Mouse (Mus musculus): ENCODE measurements around the gene Rin2. TPM values are rescaled to one million over a fixed set of nuclear protein-coding genes. Genes with fewer than 3 reads are reported as not detected.
A peak's percentile ranks its signal among the peaks of the same experiment; 100 is the strongest.

Rin2 gene
- polyA plus RNA-seq, 1 experiment, result 12.3 TPM

GRCm38 (mm10) chr2:145755864-145756822, 81.1 kb downstream of the Rin2 start:
- no peak for TF ChIP-seq POLR2A (IDR thresholded peaks at IDR 0.05; ENCODE audit: borderline replicate concordance, insufficient read depth, low read length)
- no peak for TF ChIP-seq CTCF (IDR thresholded peaks at IDR 0.05; ENCODE audit: borderline replicate concordance, insufficient read depth, low read depth, low read length)
- no peak for DNase-seq
- Histone ChIP-seq H3K27ac (ENCODE audit: insufficient read depth, low read length) (no peak overlapping the region), H3K4me3 (replicated peaks; ENCODE audit: insufficient read depth, low read depth, low read length) (no peak overlapping the region), H3K4me1 (ENCODE audit: control insufficient read depth, insufficient read depth, low read length) (no peaks in the 10 kb centered on the region), H3K27me3 (ENCODE audit: control insufficient read depth, insufficient read depth, low read length) (no peaks in the 10 kb centered on the region)
- 72% methylated on average over 12 of the region's 12 CpGs for WGBS

GRCm38 (mm10) chr2:145760121-145760520, 85.1 kb downstream of the Rin2 start:
- no peaks in the 10 kb centered on the region for H3K27me3 ChIP-seq (ENCODE audit: control insufficient read depth, insufficient read depth, low read length)
- DNase-seq, result no peak
- no peak for TF ChIP-seq POLR2A (IDR thresholded peaks at IDR 0.05; ENCODE audit: borderline replicate concordance, insufficient read depth, low read length)
- TF ChIP-seq CTCF (IDR thresholded peaks at IDR 0.05; ENCODE audit: borderline replicate concordance, insufficient read depth, low read depth, low read length), result no peak
- H3K27ac ChIP-seq (ENCODE audit: insufficient read depth, low read length), result no peak overlapping the region
- 65% methylated on average over 3 of the region's 3 CpGs for WGBS
- no peak overlapping the region for H3K4me3 ChIP-seq (replicated peaks; ENCODE audit: insufficient read depth, low read depth, low read length)
- H3K4me1 ChIP-seq (ENCODE audit: control insufficient read depth, insufficient read depth, low read length), result no peaks in the 10 kb centered on the region

- no peak for DNase-seq
- Histone ChIP-seq H3K27me3 (ENCODE audit: control insufficient read depth, insufficient read depth, low read length) (no peaks in the 10 kb centered on the region), H3K27ac (ENCODE audit: insufficient read depth, low read length) (no peak overlapping the region), H3K4me1 (ENCODE audit: control insufficient read depth, insufficient read depth, low read length) (no peaks in the 10 kb centered on the region), H3K4me3 (replicated peaks; ENCODE audit: insufficient read depth, low read depth, low read length) (no peak overlapping the region)
- TF ChIP-seq POLR2A (IDR thresholded peaks at IDR 0.05; ENCODE audit: borderline replicate concordance, insufficient read depth, low read length) (no peak), CTCF (IDR thresholded peaks at IDR 0.05; ENCODE audit: borderline replicate concordance, insufficient read depth, low read depth, low read length) (no peak)
Observed at GRCm38 (mm10) chr2:145761436-145761835, 86.4 kb downstream of the Rin2 start.

GRCm38 (mm10) chr2:145769964-145770363, 94.9 kb downstream of the Rin2 start:
- no peak overlapping the region for H3K27ac ChIP-seq (ENCODE audit: insufficient read depth, low read length)
- H3K27me3 ChIP-seq (ENCODE audit: control insufficient read depth, insufficient read depth, low read length), result no peaks in the 10 kb centered on the region
- no peak for DNase-seq
- H3K4me1 ChIP-seq (ENCODE audit: control insufficient read depth, insufficient read depth, low read length), result no peaks in the 10 kb centered on the region
- WGBS, result 25% methylated on average over 10 of the region's 10 CpGs
- TF ChIP-seq POLR2A (IDR thresholded peaks at IDR 0.05; ENCODE audit: borderline replicate concordance, insufficient read depth, low read length) (no peak), CTCF (IDR thresholded peaks at IDR 0.05; ENCODE audit: borderline replicate concordance, insufficient read depth, low read depth, low read length) (no peak)
- no peak overlapping the region for H3K4me3 ChIP-seq (replicated peaks; ENCODE audit: insufficient read depth, low read depth, low read length)

DNA sequence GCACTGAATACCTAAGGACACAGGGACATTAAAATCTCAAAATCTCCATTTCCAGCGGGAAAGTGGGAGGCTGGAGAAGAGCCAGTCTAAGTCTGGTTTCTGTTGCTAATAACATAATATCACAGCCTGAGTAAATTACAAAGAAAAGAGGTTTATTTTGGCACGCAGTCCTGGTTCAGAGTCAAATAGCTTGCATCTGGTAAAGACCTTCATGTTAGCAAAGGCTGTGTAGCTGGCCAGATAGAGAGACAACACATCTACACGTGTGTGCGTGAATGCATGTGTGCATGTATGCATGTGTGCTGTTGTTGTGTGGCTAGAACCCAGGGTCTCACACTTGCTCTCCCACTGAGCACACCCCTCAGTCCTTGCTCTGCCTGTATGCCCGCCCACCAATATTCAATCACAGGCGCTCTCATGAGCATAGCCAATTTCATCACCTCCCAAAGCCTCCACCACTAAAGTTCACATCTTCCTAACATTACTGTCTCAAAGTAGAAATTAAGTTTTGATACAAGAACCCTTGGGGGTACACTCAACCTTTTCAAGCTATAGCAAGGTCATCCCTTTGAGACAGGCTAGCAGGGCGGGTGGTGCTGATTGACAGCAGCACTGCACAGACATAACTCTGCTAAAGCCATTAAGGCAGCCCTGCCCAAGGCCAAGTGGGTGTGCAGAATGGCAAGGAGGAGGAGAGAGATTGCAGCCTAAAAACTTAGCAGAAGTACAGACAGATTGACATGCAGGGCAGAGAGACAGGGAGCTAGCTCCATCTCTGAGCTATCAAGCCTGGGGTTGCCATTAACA, 95.9 kb downstream of the Rin2 start:
- no peak for DNase-seq
- TF ChIP-seq CTCF (IDR thresholded peaks at IDR 0.05; ENCODE audit: borderline replicate concordance, insufficient read depth, low read depth, low read length) (no peak), POLR2A (IDR thresholded peaks at IDR 0.05; ENCODE audit: borderline replicate concordance, insufficient read depth, low read length) (no peak)

DNA sequence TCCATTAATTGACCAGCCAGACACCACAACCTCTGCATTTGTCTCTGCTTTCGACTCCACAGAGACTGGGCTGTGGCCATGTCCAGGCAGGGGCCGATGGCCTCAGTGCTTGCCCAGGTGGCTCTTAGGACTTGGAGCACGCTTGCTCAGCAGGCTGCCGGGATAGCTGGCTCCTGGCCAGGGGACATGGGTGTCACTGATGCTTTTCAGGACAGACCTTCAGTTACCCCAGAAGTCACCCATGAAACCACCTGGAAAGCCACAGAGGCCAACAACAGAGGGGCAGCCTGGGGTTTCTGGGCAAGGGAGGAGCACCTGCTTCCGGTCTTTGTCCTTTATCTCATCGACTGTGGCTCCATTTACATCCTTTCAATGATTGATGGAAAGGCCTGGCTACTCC, 108.2 kb downstream of the Rin2 start:
- no peaks in the 10 kb centered on the region; the same call in 1 of the 2 replicates for H3K4me1 ChIP-seq (ENCODE audit: control insufficient read depth, insufficient read depth, low read length)
- H3K27me3 ChIP-seq (ENCODE audit: control insufficient read depth, insufficient read depth, low read length), result no peaks in the 10 kb centered on the region
- 37% methylated on average over 6 of the region's 6 CpGs for WGBS
- DNase-seq, result peak in 1 of 2 experiments; percentile 16
- H3K27ac ChIP-seq (ENCODE audit: insufficient read depth, low read length), result no peak overlapping the region
- no peak overlapping the region for H3K4me3 ChIP-seq (replicated peaks; ENCODE audit: insufficient read depth, low read depth, low read length)
- TF ChIP-seq POLR2A (IDR thresholded peaks at IDR 0.05; ENCODE audit: borderline replicate concordance, insufficient read depth, low read length), result no peak

More for the DNA sequence above, 95.9 kb downstream of the Rin2 start:
- Histone ChIP-seq H3K27ac (ENCODE audit: insufficient read depth, low read length) (no peak overlapping the region), H3K27me3 (ENCODE audit: control insufficient read depth, insufficient read depth, low read length) (no peaks in the 10 kb centered on the region), H3K4me1 (ENCODE audit: control insufficient read depth, insufficient read depth, low read length) (no peaks in the 10 kb centered on the region), H3K4me3 (replicated peaks; ENCODE audit: insufficient read depth, low read depth, low read length) (no peak overlapping the region)
- 78% methylated on average over 7 of the region's 7 CpGs for WGBS

GRCm38 (mm10) chr2:145784246-145784935, 109.4 kb downstream of the Rin2 start:
- WGBS, result 38% methylated on average over 13 of the region's 13 CpGs

More at GRCm38 (mm10) chr2:145784246-145784935, 109.4 kb downstream of the Rin2 start:
- peak in 1 of 2 experiments; percentile 8 for DNase-seq
- Histone ChIP-seq H3K27ac (ENCODE audit: insufficient read depth, low read length) (no peak overlapping the region), H3K4me1 (ENCODE audit: control insufficient read depth, insufficient read depth, low read length) (no peaks in the 10 kb centered on the region; the same call in 1 of the 2 replicates), H3K4me3 (replicated peaks; ENCODE audit: insufficient read depth, low read depth, low read length) (no peak overlapping the region), H3K27me3 (ENCODE audit: control insufficient read depth, insufficient read depth, low read length) (no peaks in the 10 kb centered on the region)
- TF ChIP-seq CTCF (IDR thresholded peaks at IDR 0.05; ENCODE audit: borderline replicate concordance, insufficient read depth, low read depth, low read length) (no peak), POLR2A (IDR thresholded peaks at IDR 0.05; ENCODE audit: borderline replicate concordance, insufficient read depth, low read length) (no peak)
